Mouse (Mus musculus) neural tube, embryonic 11.5 days (tissue): ENCODE results near the gene Clec11a. TPM values are rescaled to one million over a fixed set of nuclear protein-coding genes. Genes with fewer than 3 reads are reported as not detected.

Experiments
- ATAC-seq: fragments of 200-750 bp; cut with Nextera tagmentation; 2 replicates; pipeline ENCODE4 v1.8.0; 2017; ENCODE audit warnings: moderate number of reproducible peaks, mild to moderate bottlenecking, moderate TSS enrichment, moderate library complexity; ENCODE audit not compliant: insufficient read depth, low FRiP score, low TSS enrichment
- DNase-seq: peaks from one replicate; pipeline ENCODE4 v3.0.0-alpha.2; 2015; ENCODE audit warnings: low spot score
- H3K27ac ChIP-seq: fragments of 300-500 bp; sonication (generic); 2 replicates; pipeline ENCODE4 v1.5.1; 2014; ENCODE audit warnings: low read depth, mild to moderate bottlenecking, low read length
- H3K27me3 ChIP-seq: fragments of 300-500 bp; sonication (generic); 2 replicates; pipeline ENCODE4 v1.6.1; 2014; ENCODE audit warnings: mild to moderate bottlenecking, low read length, mixed read lengths; ENCODE audit not compliant: control insufficient read depth, insufficient read depth
- H3K36me3 ChIP-seq: fragments of 300-500 bp; sonication (generic); 2 replicates; pipeline ENCODE4 v1.6.1; 2014; ENCODE audit warnings: mild to moderate bottlenecking, low read length, moderate library complexity, mixed read lengths; ENCODE audit not compliant: control insufficient read depth, insufficient read depth
- H3K4me1 ChIP-seq: fragments of 300-500 bp; sonication (generic); 2 replicates; pipeline ENCODE4 v1.6.1; 2014; ENCODE audit warnings: low read length, mixed read lengths; ENCODE audit not compliant: control insufficient read depth, insufficient read depth
- H3K4me2 ChIP-seq: fragments of 300-500 bp; sonication (generic); 2 replicates; pipeline ENCODE4 v1.6.1; 2014; ENCODE audit warnings: low read depth, mild to moderate bottlenecking, moderate library complexity
- H3K4me3 ChIP-seq: fragments of 300-500 bp; sonication (generic); 2 replicates; pipeline ENCODE4 v1.5.1; 2014; ENCODE audit warnings: low read depth, low read length
- H3K9ac ChIP-seq: fragments of 300-500 bp; sonication (generic); 2 replicates; pipeline ENCODE4 v1.6.1; 2014; ENCODE audit warnings: mild to moderate bottlenecking, low read length
- H3K9me3 ChIP-seq: fragments of 300-500 bp; sonication (generic); 2 replicates; pipeline ENCODE4 v1.6.1; 2016; ENCODE audit warnings: low read length; ENCODE audit not compliant: control insufficient read depth
- WGBS: fragments of 180-500 bp; shearing (Covaris S2); extraction: QIAGEN DNeasy Blood & Tissue Kit; methylation state at CpG from one replicate; pipeline ENCODE4 v1.1.7; 2014; 5-methylcytosine and 5-hydroxymethylcytosine counted together
- polyA plus RNA-seq: library from polyadenylated mRNA; unstranded; fragments of >200 nt; fragmentation: Nextera tagmentation; extraction: Ambion mirVana; gene quantifications from 2 replicates; pipeline ENCODE4 v1.2.1, GENCODE M21; 2014

Clec11a gene
- polyA plus RNA-seq, 1 experiment from 2014 or later = 2.4 TPM

- ATAC-seq (no peak), DNase-seq (no peak)
- 74% methylated on average over 14 of the region's 14 CpGs for WGBS
- Histone ChIP-seq H3K27me3 (peaks cover 55% of the 10 kb centered on the region), H3K4me2 (no peak overlapping the region), H3K9ac (no peak overlapping the region), H3K27ac (no peak overlapping the region), H3K4me1 (no peaks in the 10 kb centered on the region), H3K36me3 (no peaks in the 10 kb centered on the region), H3K9me3 (no peaks in the 10 kb centered on the region), H3K4me3 (no peak overlapping the region)
Measured at GRCm38 (mm10) chr7:44334139-44334538, 27.4 kb upstream of the Clec11a start.

GRCm38 (mm10) chr7:44332336-44332735 is 25.6 kb upstream of the Clec11a start:
- 70% methylated on average over 3 of the region's 3 CpGs for WGBS
- no peak for DNase-seq
- peaks cover 38% of the 10 kb centered on the region for H3K27me3 ChIP-seq

GRCm38 (mm10) chr7:44326614-44327013 is 19.9 kb upstream of the Clec11a start:
- Histone ChIP-seq H3K9me3 (no peaks in the 10 kb centered on the region), H3K9ac (no peak overlapping the region), H3K27ac (no peak overlapping the region), H3K4me2 (no peak overlapping the region), H3K36me3 (no peaks in the 10 kb centered on the region), H3K4me3 (no peak overlapping the region), H3K27me3 (no peaks in the 10 kb centered on the region), H3K4me1 (no peaks in the 10 kb centered on the region)
- DNase-seq = no peak
- 51% methylated on average over 6 of the region's 6 CpGs for WGBS
- no peak for ATAC-seq

More at GRCm38 (mm10) chr7:44332336-44332735, 25.6 kb upstream of the Clec11a start:
- Histone ChIP-seq H3K4me3 (no peak overlapping the region), H3K9me3 (no peaks in the 10 kb centered on the region), H3K9ac (no peak overlapping the region), H3K4me1 (no peaks in the 10 kb centered on the region), H3K27ac (no peak overlapping the region), H3K36me3 (no peaks in the 10 kb centered on the region), H3K4me2 (no peak overlapping the region)
- no peak for ATAC-seq

GRCm38 (mm10) chr7:44322290-44322689 is 15.6 kb upstream of the Clec11a start:
- no peak for ATAC-seq
- H3K9ac ChIP-seq = no peak overlapping the region
- no peaks in the 10 kb centered on the region for H3K27me3 ChIP-seq
- H3K27ac ChIP-seq = no peak overlapping the region
- no peak overlapping the region for H3K4me2 ChIP-seq
- DNase-seq = no peak
- H3K9me3 ChIP-seq = no peaks in the 10 kb centered on the region
- no peaks in the 10 kb centered on the region for H3K36me3 ChIP-seq
- no peaks in the 10 kb centered on the region for H3K4me1 ChIP-seq
- no peak overlapping the region for H3K4me3 ChIP-seq
- WGBS = 91% methylated on average over 1 of the region's 1 CpGs

- Histone ChIP-seq H3K36me3 (no peaks in the 10 kb centered on the region), H3K27ac (no peak overlapping the region)
- 57% methylated on average over 8 of the region's 8 CpGs for WGBS
Measured at GRCm38 (mm10) chr7:44320886-44321285, 14.2 kb upstream of the Clec11a start.

GRCm38 (mm10) chr7:44317913-44318312 is 11.2 kb upstream of the Clec11a start:
- no peaks in the 10 kb centered on the region for H3K4me1 ChIP-seq
- no peak for ATAC-seq
- no peak overlapping the region for H3K27ac ChIP-seq
- no peak overlapping the region for H3K9ac ChIP-seq
- no peaks in the 10 kb centered on the region for H3K27me3 ChIP-seq
- H3K9me3 ChIP-seq = no peaks in the 10 kb centered on the region
- no peaks in the 10 kb centered on the region for H3K36me3 ChIP-seq
- no peak overlapping the region for H3K4me2 ChIP-seq
- no peak overlapping the region for H3K4me3 ChIP-seq
- WGBS = 32% methylated on average over 4 of the region's 4 CpGs
- DNase-seq = no peak

More at GRCm38 (mm10) chr7:44320886-44321285, 14.2 kb upstream of the Clec11a start:
- no peak overlapping the region for H3K4me2 ChIP-seq
- H3K4me1 ChIP-seq = no peaks in the 10 kb centered on the region
- DNase-seq (no peak), ATAC-seq (no peak)
- no peak overlapping the region for H3K9ac ChIP-seq
- H3K9me3 ChIP-seq = no peaks in the 10 kb centered on the region
- no peaks in the 10 kb centered on the region for H3K27me3 ChIP-seq
- no peak overlapping the region for H3K4me3 ChIP-seq

GRCm38 (mm10) chr7:44312484-44312883 is 5.8 kb upstream of the Clec11a start:
- ATAC-seq (no peak), DNase-seq (no peak)
- Histone ChIP-seq H3K4me1 (peaks cover 12% of the 10 kb centered on the region), H3K9me3 (no peaks in the 10 kb centered on the region), H3K9ac (no peak overlapping the region), H3K4me2 (no peak overlapping the region), H3K4me3 (no peak overlapping the region), H3K36me3 (no peaks in the 10 kb centered on the region), H3K27me3 (0 out of 2 replicates have a peak, but pooled peaks cover 4% of the 10 kb centered on the region), H3K27ac (no peak overlapping the region)
- 67% methylated on average over 16 of the region's 16 CpGs for WGBS

GRCm38 (mm10) chr7:44311713-44312304 is 5.1 kb upstream of the Clec11a start:
- Histone ChIP-seq H3K9ac (no peak overlapping the region), H3K4me2 (peak overlapping the region; percentile 96; the same call in 1 of the 2 replicates), H3K36me3 (no peaks in the 10 kb centered on the region), H3K9me3 (no peaks in the 10 kb centered on the region), H3K27me3 (0 out of 2 replicates have a peak, but pooled peaks cover 7% of the 10 kb centered on the region), H3K4me1 (peaks cover 12% of the 10 kb centered on the region), H3K4me3 (no peak overlapping the region), H3K27ac (peak overlapping the region; percentile 30; the same call in 1 of the 2 replicates)
- no peak for ATAC-seq
- 18% methylated on average over 6 of the region's 6 CpGs for WGBS
- no peak for DNase-seq
